Mouse (Mus musculus) stomach, postnatal 0 days (tissue): Measurements from ENCODE around the gene Hist1h4m.
"Not testable (repeated sequence)": the region's sequence is repeated elsewhere in the genome, so short reads cannot be mapped to it uniquely, and the experiment has no call there.

Experiments
- CTCF ChIP-seq: IDR thresholded peaks from 2 replicates; pipeline ENCODE4 v1.5.1; 2016; ENCODE audit warnings: antibody characterized with exemption, low read depth, mild to moderate bottlenecking, moderate library complexity
- EP300 ChIP-seq: optimal IDR thresholded peaks from 2 replicates; pipeline ENCODE3; 2016; ENCODE audit warnings: antibody characterized with exemption

GRCm38 (mm10) chr13:21840508-21840907 is 29.0 kb downstream of the Hist1h4m start:
- not testable (repeated sequence) for TF ChIP-seq CTCF, EP300
